Mouse (Mus musculus): Measurements from ENCODE around the gene Naip6. TPM values are rescaled to one million over a fixed set of nuclear protein-coding genes. Genes with fewer than 3 reads are reported as not detected.
"Not testable (repeated sequence)": the region's sequence is repeated elsewhere in the genome, so short reads cannot be mapped to it uniquely, and the experiment has no call there.

The Naip6 gene
- under 1 TPM; 0.17 to 0.18 TPM for total RNA-seq (2021)

DNA sequence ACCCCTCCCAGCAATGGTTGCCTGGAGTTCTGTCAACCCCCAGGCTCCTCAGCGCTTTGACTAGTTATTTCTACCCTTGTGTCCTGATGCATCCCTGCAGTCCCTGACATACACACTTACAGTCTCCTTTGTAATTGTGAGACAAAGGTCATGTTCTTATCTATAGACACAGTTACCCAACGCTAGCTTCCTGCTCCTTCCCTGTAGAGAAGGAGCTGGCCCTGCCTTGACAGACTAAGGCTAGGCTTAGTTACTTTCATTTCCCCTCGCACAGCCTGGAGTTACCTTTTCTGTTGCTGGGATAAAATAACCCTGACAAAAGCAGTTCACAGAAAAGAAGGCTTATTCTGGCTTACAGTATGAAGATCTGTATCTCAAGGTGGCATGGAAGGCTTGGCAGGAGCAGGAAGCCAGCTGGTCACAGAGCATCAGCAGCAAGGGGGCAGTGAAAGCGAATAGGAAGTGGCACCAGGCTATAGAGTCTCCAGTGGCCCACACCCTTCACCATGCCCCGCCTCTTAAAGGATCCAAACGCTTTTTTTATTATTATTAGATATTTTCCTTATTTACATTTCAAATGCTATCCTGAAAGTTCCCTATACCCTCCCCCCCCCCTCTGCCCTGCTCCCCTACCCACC, at the start of gene Naip6:
Gene Naip6, minus strand, starts transcription at position 419 of the 638 bp plus-strand sequence.
- DNase-seq (ENCODE audit: low spot score in 2 of 2); intact Hi-C loops (cut with DNase I): not testable (repeated sequence)

- intact Hi-C loops (cut with DNase I); DNase-seq (ENCODE audit: low spot score in 2 of 2): not testable (repeated sequence)
Measured at GRCm38 (mm10) chr13:100352315-100352714, 34.8 kb upstream of the Naip6 start.

GRCm38 (mm10) chr13:100349510-100350173, 32.2 kb upstream of the Naip6 start:
- not testable (repeated sequence) for DNase-seq (ENCODE audit: low spot score in 2 of 2)
- intact Hi-C loops (cut with DNase I), result loop anchor here (10.0 kb wide), 1 partner anchor 85 kb away; no protein-coding TSS in a partner anchor

DNA sequence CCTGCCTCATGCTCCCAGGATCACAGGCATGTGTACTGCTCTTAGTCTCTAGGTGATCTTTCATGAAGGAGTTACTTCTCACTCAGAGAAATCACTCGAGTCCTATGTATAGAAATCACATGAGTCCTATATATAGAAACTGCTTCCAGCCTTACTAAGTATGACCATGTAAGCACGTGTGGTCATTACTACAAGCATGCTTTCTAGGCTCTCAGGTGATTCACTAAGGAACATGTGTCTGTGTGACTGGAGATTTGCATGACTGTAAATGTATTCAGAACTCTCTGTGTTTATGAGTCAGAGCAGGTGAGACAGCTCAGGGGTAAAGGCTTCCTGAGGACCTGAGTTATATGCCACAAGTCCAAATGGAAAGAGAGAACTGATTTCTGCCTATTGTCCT, 24.3 kb upstream of the Naip6 start:
- DNase-seq (ENCODE audit: low spot score in 2 of 2), result no peak
- intact Hi-C loops (cut with DNase I), result loop anchor here (10.0 kb wide), 1 partner anchor 77 kb away; no protein-coding TSS in a partner anchor

GRCm38 (mm10) chr13:100331728-100332127, 14.3 kb upstream of the Naip6 start:
- intact Hi-C loops (cut with DNase I); DNase-seq (ENCODE audit: low spot score in 2 of 2): not testable (repeated sequence)

DNA sequence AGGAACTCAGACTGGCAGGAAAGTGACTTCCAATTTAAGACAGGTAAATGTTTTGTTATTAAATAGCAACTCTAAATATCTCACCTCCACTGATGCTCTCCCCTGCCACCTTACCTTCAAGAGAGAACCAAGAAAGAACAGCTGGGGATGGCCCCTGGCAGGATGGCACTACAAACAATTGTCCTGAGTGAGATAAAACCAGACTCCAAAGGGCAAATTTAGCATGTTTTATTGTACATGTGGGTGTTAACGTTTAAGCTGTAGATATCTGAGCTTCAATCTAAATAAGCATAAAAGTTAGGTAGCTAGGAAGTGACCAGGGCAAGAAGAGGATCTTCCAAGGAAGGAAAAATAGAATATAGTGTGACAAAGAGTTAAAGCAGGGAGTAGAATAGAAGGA, 11.4 kb upstream of the Naip6 start:
- DNase-seq (ENCODE audit: low spot score in 2 of 2); intact Hi-C loops (cut with DNase I): not testable (repeated sequence)

- DNase-seq (ENCODE audit: low spot score in 2 of 2); intact Hi-C loops (cut with DNase I): not testable (repeated sequence)
Measured at GRCm38 (mm10) chr13:100328029-100328428, 10.6 kb upstream of the Naip6 start.

DNA sequence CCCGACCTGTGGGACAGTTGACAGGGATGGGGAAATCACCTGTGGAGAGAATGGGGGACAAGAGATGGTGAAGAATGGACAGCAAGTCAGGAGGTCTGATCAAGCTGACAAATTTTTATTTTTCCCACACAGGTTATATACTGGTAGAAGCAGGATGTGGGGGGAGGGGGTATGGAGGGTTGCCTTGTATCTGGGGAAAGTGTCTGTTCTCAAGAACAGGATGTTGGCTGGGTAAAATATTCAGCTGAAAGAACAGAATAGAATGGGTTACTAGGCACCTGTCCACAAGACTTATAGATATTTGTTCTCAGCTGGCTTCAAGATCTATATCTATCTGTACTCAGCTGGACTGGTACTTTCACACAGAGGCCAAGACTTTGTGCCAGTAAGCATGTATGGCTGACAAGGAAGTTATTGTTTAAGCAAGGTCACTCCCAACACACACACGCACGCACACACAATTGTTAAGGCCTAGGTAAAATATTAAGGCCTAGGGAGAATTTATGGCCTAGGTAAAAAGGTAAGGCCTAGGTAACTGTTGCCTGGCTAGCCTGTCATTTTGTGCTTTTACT, 4.9 kb upstream of the Naip6 start:
- intact Hi-C loops (cut with DNase I); DNase-seq (ENCODE audit: low spot score in 2 of 2): not testable (repeated sequence)

DNA sequence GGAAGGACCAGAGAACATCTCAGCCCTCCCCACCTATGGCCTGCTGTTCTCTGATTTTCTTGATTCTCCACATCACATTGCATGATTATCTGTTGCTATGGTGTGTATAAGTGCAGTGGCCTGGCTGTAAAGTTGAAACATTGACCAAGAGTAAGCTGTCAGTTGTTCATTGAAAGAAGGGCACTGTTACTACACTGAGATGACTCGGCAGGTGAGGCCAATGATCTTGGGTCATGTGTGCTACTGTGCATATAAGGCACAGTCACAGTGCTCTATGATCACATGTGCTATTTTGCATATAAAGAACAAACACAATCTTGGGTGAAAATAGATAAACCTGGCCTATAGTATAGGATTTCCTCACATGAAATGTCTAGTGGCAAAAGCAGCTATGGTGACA, 32.9 kb downstream of the Naip6 start:
- no peak for DNase-seq (ENCODE audit: low spot score in 2 of 2)
- intact Hi-C loops (cut with DNase I), result no loop called here

DNA sequence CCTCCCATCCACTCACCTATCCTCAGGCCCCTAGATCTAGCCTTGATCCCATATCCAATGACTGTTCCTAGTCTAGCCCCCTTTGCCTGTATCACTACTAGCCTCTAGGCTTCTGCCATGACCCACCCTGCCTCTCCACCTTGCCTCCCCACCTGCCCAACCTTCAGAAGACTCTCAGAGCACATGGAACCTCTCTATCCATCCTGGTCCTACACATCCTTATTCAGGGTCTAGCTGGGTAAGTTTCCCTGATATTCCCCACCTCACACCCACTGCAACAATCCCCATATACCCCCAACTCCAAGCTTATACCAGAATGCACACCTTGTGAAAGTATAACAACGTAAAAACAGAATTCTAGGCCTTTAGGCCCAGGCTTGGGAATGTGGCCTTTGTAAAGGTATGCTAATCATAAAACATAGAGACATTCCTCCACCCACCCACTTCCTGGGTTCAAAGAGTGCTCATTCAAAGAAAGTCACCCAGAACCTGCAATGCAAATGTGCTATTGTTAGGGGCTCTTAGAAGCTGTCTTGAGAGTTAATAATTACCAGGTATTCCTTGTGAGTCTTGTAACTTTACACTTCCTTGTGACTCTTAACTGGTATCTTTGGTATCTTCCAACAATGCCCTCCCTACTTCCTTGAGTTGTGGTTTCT, 45.9 kb downstream of the Naip6 start:
- DNase-seq (ENCODE audit: low spot score in 2 of 2); intact Hi-C loops (cut with DNase I): not testable (repeated sequence)

DNA sequence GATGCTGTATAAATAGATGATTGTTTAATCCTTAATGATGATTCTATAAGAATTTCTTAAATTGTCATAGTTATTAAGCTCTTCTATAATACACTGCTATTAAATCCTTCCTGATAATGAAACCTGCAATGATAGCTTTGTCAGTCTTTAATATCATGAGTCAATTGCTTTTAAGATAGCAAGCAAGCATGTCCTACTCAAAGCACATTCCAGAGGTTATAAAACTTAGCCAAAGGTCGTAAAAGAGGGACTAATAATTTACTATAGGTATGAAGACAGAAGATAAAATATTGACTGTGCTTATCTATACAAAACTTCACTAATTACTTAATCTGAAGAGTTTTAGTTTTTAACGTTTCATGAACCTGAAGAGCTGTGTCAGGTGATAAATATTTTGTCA, 60.5 kb downstream of the Naip6 start:
- intact Hi-C loops (cut with DNase I); DNase-seq (ENCODE audit: low spot score in 2 of 2): not testable (repeated sequence)

GRCm38 (mm10) chr13:100255925-100256324, 61.5 kb downstream of the Naip6 start:
- DNase-seq (ENCODE audit: low spot score in 2 of 2); intact Hi-C loops (cut with DNase I): not testable (repeated sequence)

GRCm38 (mm10) chr13:100251897-100252296, 65.6 kb downstream of the Naip6 start:
- intact Hi-C loops (cut with DNase I); DNase-seq (ENCODE audit: low spot score in 2 of 2): not testable (repeated sequence)

DNA sequence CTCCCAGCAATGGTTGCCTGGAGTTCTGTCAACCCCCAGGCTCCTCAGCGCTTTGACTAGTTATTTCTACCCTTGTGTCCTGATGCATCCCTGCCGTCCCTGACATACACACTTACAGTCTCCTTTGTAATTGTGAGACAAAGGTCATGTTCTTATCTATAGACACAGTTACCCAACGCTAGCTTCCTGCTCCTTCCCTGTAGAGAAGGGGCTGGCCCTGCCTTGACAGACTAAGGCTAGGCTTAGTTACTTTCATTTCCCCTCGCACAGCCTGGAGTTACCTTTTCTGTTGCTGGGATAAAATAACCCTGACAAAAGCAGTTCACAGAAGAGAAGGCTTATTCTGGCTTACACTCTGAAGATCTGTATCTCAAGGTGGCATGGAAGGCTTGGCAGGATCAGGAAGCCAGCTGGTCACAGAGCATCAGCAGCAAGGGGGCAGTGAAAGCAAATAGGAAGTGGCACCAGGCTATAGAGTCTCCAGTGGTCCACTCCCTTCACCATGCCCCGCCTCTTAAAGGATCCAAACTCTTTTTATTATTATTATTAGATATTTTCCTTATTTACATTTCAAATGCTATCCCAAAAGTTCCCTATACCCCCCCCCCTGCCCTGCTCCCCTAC, 70.5 kb downstream of the Naip6 start:
- intact Hi-C loops (cut with DNase I); DNase-seq (ENCODE audit: low spot score in 2 of 2): not testable (repeated sequence)

- intact Hi-C loops (cut with DNase I); DNase-seq (ENCODE audit: low spot score in 2 of 2): not testable (repeated sequence)
Measured at GRCm38 (mm10) chr13:100246223-100246622, 71.3 kb downstream of the Naip6 start, which contains the start of gene Naip5. TSS of gene Naip5 (minus strand) at chr13:100246323.

DNA sequence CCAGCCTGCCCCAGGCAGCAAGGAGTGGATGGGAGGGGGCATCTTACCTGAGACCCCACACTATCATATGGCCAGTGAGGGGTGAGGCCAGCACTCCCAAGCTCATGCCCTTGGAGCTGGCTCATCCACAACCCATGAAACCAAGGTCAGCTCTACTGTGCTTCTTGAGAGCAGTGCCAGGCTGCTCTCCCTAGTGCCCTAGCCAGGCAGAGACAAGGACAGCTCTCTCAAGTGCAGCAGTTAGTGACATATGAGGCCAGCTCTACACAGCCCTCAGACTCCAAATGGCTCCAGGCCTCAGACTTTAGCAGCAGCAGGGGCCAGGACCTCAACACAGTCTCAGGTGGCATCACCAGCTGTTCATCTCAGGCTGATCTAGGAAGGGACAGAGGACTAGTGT, 73.8 kb downstream of the Naip6 start:
- no peak for DNase-seq (ENCODE audit: low spot score in 2 of 2)
- intact Hi-C loops (cut with DNase I), result no loop called here
